Mouse (Mus musculus) hindlimb bud, embryonic 11.5 days (tissue): ENCODE data around the gene Cyb5b.

Experiments used
- DNase-seq: peaks from one replicate; pipeline ENCODE4 v3.0.0-alpha.2; 2012; ENCODE audit warnings: low read depth, low spot score; ENCODE audit errors: extremely low spot score

Gene Cyb5b

DNA sequence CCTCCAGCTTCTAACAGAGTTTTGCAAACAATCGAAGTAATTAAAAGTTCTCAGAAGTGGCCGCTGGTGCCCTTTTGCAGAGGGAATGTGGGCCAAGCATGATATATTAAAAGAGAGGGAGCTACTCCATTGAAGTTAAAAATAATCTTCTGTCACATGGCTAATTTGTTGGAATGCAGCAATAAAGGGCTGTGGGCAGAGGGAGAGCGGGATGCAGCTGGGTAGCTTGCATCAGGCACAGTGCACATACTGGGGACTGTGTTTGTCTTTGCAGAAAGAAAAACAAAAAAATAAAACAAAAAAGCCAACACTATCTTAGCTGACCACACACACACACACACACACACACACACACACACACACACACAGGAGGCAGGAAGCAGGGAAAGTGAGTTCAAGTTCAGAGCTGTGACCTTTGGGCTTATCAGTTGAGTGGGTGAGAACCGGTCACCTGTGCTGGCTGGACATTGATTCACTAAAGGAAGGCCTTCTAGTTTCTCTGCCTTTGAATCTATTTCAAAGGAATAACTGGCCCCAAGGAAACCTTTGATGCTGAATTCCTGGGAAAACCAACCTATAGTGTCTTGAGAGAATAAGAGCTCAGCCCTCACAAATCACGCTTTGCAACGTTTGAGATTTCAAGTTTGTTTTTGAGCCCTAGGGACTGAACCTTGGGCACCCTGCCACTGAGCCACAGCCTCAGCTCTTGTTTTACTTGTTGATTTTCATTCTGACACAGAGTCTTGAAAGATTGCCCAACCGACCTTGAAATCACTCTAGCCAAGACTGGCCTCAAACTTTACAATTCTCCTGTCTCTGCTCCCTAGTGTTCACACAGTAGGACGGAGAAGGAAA, 21.0 kb upstream of the Cyb5b start:
- no peak for DNase-seq

- DNase-seq, result no peak
These were observed 20.4 kb upstream of the Cyb5b start for GRCm38 (mm10) chr8:107130028-107130427.

- no peak for DNase-seq
These were observed 17.6 kb upstream of the Cyb5b start for GRCm38 (mm10) chr8:107132581-107133491.

DNA sequence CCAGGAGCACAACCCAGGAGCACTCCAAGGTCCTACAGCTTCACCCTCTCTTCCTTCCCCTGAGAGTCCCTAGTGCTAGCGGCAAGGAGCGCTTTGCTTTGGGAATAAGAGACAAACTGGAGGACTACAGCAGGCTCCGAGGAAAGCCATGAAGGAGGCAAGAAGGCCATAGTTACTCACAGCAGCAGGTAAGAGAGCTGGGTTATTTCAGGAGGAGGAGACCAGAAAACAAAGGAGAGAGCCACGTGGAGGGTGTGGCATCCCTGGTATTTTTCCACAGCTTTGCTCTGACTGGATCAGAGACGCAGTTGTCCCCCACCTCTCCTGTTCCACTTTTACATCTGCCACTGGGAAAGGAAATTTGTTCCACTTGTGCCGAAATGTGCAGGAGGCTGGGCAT, 16.6 kb upstream of the Cyb5b start:
- DNase-seq, result no peak

DNA sequence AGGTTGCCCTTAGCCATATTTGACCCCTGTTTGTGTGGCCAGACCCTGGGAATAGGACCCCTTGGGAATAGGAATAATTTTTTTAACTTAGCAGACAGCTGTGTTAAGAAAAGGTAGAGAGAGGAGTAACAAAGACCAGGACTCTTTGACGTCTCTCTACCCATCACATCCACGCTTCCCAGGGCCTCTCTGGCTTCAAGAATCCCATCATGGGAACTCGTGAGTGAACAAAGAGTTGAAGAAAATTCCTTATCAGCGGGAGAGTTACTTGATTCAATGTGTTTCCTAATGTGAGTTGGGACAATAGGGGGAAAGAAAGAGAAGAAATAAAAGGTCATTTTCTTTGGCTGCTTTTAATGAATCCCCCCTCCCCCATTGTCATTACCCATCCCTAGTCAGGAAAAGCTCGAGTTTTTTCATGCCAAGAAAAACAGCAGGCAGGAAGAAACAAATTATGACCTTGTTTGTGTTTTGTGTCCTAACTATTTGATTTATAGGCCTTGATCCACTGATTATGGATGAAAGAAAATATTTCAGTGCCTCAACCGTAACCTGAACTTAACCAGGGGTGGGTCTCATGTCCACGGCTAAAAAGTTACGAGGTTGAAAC, 14.3 kb upstream of the Cyb5b start:
- DNase-seq, result no peak

GRCm38 (mm10) chr8:107137591-107137990, 12.8 kb upstream of the Cyb5b start:
- DNase-seq, result no peak

GRCm38 (mm10) chr8:107138338-107138737, 12.1 kb upstream of the Cyb5b start:
- no peak for DNase-seq

DNA sequence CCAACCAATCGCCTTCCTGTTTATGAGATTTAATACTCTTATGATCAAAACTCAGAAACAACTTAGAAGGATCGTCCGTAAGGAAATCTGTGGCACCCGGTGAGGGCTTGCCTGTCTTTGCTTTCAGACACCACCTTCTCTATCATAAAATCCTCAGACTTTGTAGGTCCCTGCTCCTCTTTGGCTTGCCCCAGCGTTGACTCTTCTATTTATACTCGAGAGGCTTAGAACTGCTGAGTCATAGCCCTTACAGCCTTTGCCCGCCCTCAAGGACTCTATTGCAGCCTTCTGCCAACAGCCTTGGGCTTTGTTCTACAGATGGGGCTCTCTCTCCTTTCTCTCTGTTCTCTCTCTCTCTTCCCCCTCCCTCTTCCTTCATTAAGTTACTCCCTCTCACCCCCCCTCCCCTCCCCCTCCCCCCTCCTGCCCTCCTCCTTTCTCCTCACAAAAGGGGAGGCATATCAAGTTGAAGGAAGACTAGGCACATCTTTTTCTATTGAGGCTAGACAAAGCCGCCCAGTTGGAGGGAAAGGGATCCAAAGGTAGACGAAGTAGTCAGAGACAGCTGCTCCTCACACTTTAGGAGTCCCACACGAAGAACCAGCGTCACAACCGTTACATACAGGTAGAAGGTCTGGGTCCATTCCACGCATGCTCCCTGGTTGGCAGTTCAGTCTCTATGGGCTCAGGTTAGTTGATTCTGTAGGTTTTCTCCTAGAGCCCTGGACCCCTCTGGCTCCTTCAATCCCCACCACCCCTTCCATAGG, 10.6 kb upstream of the Cyb5b start:
- DNase-seq, result no peak

DNA sequence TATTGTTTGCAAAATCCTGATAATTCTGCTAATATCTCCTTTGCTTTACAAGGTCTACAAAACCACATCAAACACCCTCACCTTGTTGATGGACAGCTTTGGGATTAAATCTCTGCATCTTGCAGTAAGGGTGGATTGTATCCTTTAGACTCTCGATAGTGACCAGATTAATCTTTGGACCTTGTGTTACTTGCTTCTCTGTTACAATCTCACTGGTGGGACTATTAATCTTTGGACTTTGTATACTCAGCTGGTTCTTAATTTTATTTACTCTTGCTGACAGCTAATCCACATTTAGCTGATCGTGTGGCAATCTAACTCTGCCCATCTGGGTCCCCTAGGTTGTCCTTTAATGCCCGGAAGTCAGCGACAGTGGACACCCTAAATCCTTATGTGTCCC, 7.9 kb upstream of the Cyb5b start:
- no peak for DNase-seq

DNA sequence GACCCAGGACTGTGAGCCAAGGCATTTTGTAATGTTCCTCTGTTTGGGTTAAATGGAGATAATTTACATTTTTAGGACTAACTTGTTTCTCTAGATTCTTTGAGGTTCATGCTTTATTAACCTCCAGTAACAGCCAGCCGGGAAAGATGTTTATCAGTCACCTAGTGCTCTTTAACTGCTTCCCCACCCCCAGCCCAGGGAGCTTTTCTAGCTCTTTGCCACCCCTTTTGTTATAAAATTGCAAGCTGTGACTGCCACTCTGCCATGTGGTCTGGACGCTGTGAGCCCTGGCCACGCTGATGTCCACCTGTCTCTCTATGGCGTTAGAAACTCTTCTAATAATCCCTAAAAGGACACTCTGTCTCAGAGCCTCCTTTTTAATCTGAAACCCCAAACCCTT, 6.9 kb upstream of the Cyb5b start:
- no peak for DNase-seq

- no peak for DNase-seq
These were observed 4.3 kb upstream of the Cyb5b start for GRCm38 (mm10) chr8:107146186-107146585.

DNA sequence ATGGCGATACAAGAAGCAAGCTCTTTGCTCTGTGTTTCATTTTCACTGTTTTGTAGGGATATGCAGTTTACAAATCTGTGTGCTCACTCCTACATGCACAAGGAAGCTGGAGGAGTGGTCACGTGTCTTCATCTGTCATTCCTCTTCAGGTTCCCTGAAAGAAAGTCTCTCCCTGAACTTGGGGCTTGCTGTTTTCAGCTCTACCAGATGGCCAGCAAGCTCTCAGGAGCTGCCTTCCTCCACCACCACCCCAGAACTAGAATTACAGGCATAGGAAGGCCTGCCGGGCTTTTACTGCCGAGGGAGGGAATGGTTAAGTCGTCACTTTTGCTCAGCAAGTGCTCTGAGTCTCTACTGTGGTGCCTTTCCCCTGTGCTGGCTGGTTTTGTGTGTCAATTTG, 1.6 kb upstream of the Cyb5b start:
- DNase-seq, result no peak

DNA sequence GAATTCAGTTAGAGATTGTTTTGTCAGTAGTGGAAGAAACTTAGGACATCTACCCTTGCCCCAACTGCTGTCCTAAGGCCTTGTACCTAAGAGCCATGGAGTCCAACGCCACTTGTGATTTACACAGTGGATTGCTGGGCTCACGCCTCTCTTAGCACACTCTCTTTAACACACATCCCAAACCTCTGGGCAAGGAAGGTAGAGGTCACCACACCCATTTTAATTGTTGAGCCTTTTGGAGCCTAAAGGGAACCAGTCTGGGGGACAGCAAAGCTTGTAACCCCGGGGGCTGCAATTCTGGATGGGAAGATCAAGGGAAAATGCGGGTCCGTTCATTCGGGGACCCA, 410 bp upstream of the Cyb5b start:
- no peak for DNase-seq

GRCm38 (mm10) chr8:107151212-107151920, 926 bp downstream of the Cyb5b start:
- no peak for DNase-seq

DNA sequence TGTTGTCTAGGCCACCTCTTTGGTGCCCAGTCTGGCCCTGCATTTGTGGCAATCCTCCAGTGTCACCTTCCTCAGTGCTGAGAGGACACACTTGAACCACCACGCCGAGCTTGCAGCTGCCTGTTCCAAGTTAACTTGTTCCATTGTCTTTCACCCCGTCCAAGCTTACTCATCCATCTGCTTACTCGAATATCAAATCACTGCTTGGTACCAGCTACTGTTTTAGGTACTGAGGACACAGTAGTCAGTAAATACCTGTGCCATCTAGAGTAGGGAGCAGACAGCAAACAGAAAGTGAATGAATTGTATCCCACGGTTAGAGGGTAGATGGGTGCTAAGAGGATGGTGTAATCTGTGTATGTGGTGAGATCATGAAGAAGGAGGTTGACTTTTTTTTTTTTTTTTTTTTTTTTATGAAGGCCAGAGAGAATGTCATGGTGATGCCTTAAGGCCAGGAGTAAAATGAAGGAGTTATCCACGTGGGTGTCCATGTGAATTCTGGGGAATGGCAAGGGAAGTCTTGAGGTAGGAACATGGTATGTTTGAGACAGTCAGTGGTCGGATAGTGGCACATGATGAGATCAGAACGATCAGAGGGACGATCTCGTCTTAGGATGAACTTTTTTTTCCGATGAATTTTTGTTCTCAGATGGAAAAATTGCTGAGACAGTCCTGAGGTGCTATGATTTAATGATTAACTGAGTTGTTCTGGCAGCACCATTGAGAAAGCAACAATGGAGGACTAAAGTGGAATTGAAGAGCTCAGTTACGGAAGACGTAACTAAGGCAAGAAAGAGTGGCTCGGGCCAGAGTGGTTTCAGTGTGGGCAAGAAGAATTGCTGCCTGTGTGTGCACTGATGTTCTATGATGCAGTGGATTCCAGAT, 3.1 kb downstream of the Cyb5b start:
- no peak for DNase-seq

DNA sequence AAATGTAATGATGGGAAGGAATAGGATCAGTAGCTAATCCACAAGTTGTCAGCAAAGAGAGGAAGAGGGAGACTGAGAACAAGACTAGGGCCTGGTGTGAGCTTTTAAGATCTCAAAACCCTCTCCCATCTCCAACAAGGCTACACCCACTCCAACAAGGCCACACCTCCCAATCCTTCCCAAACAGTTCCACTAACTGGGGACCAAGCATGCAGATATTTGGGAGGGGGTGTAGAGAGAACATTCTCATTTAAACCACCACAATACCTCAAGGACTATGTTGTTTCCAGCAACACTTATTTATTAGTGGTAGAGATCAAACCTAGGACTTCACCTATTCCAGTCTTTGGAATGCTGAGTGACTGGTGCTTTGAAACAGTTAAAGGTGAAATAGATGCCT, 6.4 kb downstream of the Cyb5b start:
- DNase-seq, result no peak

DNA sequence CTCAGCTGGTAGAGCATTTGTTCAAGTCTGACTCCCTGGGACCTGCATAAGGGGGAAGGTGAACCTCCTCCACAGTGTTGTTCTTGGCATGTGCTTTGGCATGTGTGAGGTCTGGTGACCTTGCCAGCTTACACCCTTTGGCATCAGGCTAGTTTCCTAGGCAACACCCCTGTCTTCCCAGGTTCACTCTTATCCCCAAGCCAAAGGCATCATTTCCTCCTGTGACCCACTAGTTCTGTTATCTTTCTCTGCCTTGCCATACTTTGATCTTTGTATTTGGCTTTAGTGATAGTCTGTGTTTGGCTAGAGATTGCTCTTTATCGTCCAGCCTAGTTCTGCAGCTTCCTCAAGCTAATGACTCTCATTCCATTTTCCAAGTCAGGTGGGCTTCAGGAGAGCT, 7.4 kb downstream of the Cyb5b start:
- no peak for DNase-seq

DNA sequence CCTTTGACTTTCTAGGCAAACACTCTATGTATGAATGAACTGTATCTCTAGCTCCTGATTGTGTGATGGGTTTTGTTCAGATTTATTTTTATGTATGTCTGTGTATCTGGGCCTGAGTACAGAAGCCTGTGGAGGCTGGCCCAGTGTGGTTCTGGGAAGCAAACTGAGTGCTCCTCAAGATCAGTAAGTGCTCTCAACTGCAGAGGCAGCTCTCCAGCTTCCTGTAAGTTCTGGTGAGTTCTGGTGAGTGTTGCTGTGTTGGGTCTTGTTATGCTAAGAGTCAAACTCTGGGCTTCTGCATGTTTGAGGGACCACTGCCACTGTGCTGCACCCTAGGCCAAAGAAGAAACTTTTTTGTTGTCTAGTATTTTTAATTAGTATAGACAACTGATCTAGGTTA, 8.4 kb downstream of the Cyb5b start:
- DNase-seq, result no peak

DNA sequence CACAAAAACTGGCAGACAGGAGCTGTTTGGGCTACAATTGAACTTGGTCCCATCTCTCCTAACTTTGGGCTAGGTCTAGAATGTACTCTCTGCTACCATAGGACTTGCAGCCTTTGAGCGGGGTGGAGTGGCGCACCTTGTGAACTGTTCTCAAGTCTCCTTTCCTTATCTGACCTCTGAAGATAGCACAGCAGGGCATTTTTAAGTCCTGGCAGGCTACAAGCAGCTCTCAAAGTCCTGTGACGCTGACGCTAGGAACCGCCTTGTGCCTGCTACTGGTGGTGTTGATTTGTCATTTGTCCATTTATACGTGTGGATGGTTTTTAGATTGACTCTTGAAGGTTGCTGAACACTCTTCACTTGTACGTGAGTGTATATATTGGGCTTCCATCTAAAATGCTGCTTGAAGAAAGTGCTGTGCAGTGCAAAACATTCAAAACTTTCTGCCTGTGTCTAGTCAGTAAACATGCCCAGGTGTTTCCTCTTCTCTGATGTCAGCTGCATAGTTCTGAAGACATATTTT, 13.9 kb downstream of the Cyb5b start:
- no peak for DNase-seq
